Mouse (Mus musculus) midbrain, embryonic 11.5 days (tissue): ENCODE measurements at regions not wholly inside any gene's neighbourhood (a gene's known extent, or its start where the extent isn't known, plus 50 kb on each side); places are given as distances from the start of the nearest gene placed in this dataset.

Experiments
- ATAC-seq: fragments of 200-750 bp; cut with Nextera tagmentation; 2 replicates; pipeline ENCODE4 v1.8.0; 2017; ENCODE audit warnings: moderate TSS enrichment, moderate library complexity; ENCODE audit not compliant: low FRiP score
- DNase-seq: peaks from one replicate; pipeline ENCODE4 v3.0.0; 2015; ENCODE audit warnings: low spot score; ENCODE audit errors: missing footprints
- H3K27ac ChIP-seq: fragments of 300-500 bp; sonication (generic); 2 replicates; pipeline ENCODE4 v1.5.1; 2014; ENCODE audit warnings: low read depth, low read length
- H3K27me3 ChIP-seq: fragments of 300-500 bp; sonication (generic); 2 replicates; pipeline ENCODE4 v1.6.1; 2014; ENCODE audit warnings: mild to moderate bottlenecking, low read length, moderate library complexity, mixed read lengths; ENCODE audit not compliant: control insufficient read depth, insufficient read depth
- H3K36me3 ChIP-seq: fragments of 300-500 bp; sonication (generic); 2 replicates; pipeline ENCODE4 v1.6.1; 2014; ENCODE audit warnings: mild to moderate bottlenecking, low read length, moderate library complexity, mixed read lengths; ENCODE audit not compliant: control insufficient read depth, insufficient read depth
- H3K4me1 ChIP-seq: fragments of 300-500 bp; sonication (generic); 2 replicates; pipeline ENCODE4 v1.6.1; 2014; ENCODE audit warnings: low read length; ENCODE audit not compliant: control insufficient read depth, insufficient read depth
- H3K4me2 ChIP-seq: fragments of 300-500 bp; sonication (generic); 2 replicates; pipeline ENCODE4 v1.6.1; 2014; ENCODE audit warnings: mild to moderate bottlenecking, moderate library complexity
- H3K4me3 ChIP-seq: fragments of 300-500 bp; sonication (generic); 2 replicates; pipeline ENCODE4 v1.5.1; 2014; ENCODE audit warnings: low read depth, low read length
- H3K9ac ChIP-seq: fragments of 300-500 bp; sonication (generic); 2 replicates; pipeline ENCODE4 v1.6.1; 2014; ENCODE audit warnings: low read length
- H3K9me3 ChIP-seq: fragments of 300-500 bp; sonication (generic); 2 replicates; pipeline ENCODE4 v1.6.1; 2016; ENCODE audit warnings: low read length; ENCODE audit not compliant: control insufficient read depth
- WGBS: fragments of 180-500 bp; shearing (Covaris S2); extraction: QIAGEN DNeasy Blood & Tissue Kit; methylation state at CpG from one replicate; pipeline ENCODE4 v1.1.7; 2014; 5-methylcytosine and 5-hydroxymethylcytosine counted together

DNA sequence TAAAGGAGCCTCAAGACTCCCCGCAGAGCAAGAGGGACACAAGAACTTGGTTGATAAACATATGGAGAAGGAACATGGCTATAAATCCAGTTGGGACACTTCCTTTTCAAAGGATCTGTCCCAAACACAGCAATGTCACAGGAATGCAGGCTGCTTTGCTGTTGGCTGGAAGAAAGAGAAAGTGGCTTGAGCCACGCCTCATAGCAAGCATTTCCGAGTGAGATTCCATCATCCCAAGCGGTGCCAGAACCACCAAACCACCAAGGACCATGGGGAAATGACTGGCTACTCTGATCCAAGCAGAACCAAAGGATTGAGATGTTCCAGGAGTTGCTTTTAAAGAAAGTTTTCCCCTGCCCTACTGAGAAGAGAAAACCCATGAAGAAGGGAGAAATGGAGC, 314.8 kb downstream of the Sorl1 start:
- Histone ChIP-seq H3K4me2 (no peak overlapping the region), H3K9me3 (no peaks in the 10 kb centered on the region), H3K36me3 (no peaks in the 10 kb centered on the region), H3K4me1 (peaks cover 17% of the 10 kb centered on the region), H3K4me3 (no peak overlapping the region), H3K27ac (no peak overlapping the region), H3K9ac (no peak overlapping the region), H3K27me3 (no peaks in the 10 kb centered on the region)
- DNase-seq (no peak), ATAC-seq (no peak)
- WGBS, result 82% methylated on average over 4 of the region's 4 CpGs

DNA sequence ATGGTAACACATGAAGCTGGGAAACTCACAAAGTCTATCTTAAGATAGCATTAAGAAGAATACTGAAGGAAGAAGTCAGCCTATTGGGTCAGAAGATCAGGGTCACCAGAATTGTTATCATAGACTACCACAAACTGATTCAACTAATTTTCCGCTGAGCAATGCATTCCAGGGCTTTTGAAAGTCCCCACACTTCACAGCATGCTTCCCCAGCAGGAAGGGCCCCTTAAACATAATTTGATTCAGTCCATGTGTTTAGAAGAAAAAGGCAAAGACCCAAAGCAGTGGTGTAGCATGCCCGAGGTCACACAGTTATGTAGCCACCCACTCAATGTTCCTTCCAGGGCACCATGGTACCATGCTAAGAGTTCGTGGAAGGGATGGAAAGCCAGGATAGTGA, 315.3 kb downstream of the Sorl1 start:
- H3K4me3 ChIP-seq, result no peak overlapping the region
- no peaks in the 10 kb centered on the region for H3K36me3 ChIP-seq
- H3K4me1 ChIP-seq, result peaks cover 21% of the 10 kb centered on the region
- 47% methylated on average over 3 of the region's 3 CpGs for WGBS
- no peak for ATAC-seq
- H3K4me2 ChIP-seq, result no peak overlapping the region
- no peaks in the 10 kb centered on the region for H3K9me3 ChIP-seq
- no peak for DNase-seq
- H3K9ac ChIP-seq, result no peak overlapping the region
- no peaks in the 10 kb centered on the region for H3K27me3 ChIP-seq
- H3K27ac ChIP-seq, result no peak overlapping the region

DNA sequence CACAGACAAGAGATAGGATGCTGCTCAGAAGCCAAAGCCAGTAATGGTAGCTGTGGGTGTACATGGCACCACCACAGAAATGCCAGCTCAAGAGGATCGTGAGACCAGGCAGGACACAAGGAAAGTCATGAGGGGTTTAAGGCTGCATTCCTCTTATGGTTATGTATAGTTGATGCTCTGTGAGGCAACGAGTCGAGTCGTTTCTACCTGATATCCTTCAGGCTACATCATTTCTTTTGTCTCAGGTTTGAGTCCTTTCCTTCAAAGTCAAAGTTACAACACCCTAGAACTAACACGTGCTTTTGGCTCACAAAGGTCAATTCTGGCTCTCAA, 317.8 kb downstream of the Sorl1 start:
- Histone ChIP-seq H3K9me3 (no peaks in the 10 kb centered on the region), H3K36me3 (no peaks in the 10 kb centered on the region), H3K4me1 (peaks cover 23% of the 10 kb centered on the region), H3K4me3 (no peak overlapping the region), H3K27ac (peak overlapping the region; percentile 85), H3K9ac (peak overlapping the region; percentile 53), H3K4me2 (peak overlapping the region; percentile 38; the same call in 1 of the 2 replicates), H3K27me3 (no peaks in the 10 kb centered on the region)
- 76% methylated on average over 5 of the region's 5 CpGs for WGBS
- no peak for ATAC-seq
- peak; percentile 91 for DNase-seq

DNA sequence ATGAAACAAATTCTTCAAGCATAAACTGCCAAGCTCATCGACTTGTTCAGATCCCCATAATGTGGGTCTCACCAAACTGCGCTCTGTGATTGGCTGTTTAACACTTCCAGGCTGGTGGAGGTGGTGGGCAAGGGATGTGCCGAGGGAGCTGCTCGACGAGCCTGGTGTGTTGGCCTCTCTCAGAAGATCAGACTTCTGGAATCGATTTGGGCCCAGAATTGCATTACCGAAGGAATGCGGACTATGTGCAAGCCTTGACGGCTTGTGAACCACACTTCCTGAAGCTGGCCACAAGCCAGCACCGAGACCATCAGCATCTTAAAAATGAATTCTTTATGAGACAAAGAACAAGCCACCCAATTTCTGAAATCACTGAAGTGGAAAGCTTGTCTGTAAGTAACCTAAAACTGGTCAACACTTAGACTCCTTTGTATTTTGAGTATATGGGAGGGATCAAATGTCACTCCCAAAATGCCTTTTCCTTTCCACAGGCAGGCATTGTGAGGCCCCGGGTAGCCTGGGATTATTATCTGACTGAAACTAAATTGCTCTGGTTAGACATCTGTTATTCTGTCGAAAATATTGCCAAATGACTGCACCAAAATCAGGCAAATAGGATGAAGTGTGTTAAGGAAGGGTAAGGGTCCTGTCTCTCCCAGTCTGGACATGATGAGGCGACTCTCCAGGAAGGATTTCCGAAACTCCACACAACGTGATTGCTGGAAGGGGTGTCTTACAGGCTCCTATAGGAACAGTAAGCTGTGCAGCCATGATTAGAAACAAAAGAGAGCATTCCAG, 318.4 kb downstream of the Sorl1 start:
- 18% methylated on average over 15 of the region's 15 CpGs for WGBS
- Histone ChIP-seq H3K36me3 (no peaks in the 10 kb centered on the region), H3K4me3 (no peak overlapping the region; the same call in 1 of the 2 replicates), H3K9me3 (no peaks in the 10 kb centered on the region), H3K4me2 (peak overlapping the region; percentile 38), H3K9ac (peak overlapping the region; percentile 53), H3K27me3 (no peaks in the 10 kb centered on the region), H3K27ac (peak overlapping the region; percentile 85), H3K4me1 (peaks cover 23% of the 10 kb centered on the region)
- ATAC-seq (peak; percentile 86), DNase-seq (peak; percentile 98)

DNA sequence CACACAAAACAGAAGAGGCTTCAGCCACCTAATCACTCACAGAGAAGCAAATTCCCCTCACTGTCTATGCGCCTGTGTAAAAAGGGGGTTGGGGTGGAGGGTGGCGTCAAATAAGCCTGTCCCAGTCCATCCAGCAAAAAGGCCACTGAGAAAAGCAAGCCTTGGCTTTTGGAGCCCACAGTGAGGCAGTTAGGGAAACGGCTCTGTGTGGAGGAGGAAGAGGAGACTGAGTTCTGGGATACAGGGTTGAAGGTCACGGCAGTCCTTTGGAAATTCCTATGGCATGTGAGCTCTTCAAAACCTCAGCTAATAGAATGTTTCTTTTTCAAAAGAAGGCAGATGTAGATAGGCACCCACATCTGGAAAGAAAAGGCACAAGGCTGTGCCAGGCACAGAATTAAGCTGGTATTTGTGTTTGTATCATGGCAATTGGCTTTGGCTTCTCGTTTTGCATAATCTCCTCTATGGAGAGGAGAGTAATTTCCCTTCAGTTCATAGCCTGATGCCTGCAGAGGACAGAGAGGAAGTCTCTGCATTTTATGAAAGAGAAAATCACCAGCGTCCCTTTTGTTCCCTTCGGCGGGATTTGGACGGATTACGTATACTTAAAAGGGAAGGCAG, 319.3 kb downstream of the Sorl1 start:
- H3K36me3 ChIP-seq, result no peaks in the 10 kb centered on the region
- ATAC-seq (peak; percentile 88), DNase-seq (peak; percentile 95)
- H3K27ac ChIP-seq, result peak overlapping the region; percentile 89
- no peaks in the 10 kb centered on the region for H3K9me3 ChIP-seq
- H3K4me3 ChIP-seq, result no peak overlapping the region
- WGBS, result 4% methylated on average over 10 of the region's 10 CpGs
- H3K9ac ChIP-seq, result peak overlapping the region; percentile 41; the same call in 1 of the 2 replicates
- no peaks in the 10 kb centered on the region for H3K27me3 ChIP-seq
- peak overlapping the region; percentile 10 for H3K4me2 ChIP-seq
- peaks cover 23% of the 10 kb centered on the region for H3K4me1 ChIP-seq

DNA sequence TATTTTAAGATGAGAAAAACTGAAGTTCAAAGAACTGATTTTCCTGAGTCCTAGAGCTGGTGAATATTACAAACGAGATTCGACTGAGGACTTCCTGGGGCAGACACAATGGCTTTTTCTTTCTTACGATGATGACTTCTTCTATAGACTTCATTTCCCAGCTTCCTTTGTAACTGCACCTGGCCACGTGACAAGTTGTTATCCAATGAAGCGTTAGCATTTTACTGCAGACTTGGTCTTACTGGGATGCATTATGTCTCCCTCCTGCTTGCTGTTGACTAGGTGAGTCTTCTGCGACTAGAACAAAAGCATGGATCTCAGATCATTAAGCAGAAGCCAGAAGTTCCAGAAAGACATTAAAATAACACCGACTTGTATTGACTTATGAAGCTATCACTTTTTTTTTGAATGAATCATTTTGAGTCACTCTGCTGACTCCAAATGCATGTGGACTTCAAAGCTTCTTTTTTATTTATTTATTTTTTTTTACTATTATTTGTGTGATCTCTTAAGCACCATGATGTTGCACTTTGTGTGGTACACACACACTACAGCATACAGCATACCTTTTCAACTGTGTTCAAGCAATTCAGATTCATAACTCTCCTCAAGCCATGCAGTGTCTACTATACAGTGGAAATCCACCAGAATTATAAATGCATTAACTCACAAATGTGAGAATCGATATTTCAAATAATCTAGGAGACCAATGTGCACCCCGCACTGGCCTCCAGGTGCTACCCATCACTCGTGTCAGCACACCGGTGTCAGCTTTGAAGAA, 320.2 kb downstream of the Sorl1 start:
- no peak overlapping the region; the same call in 1 of the 2 replicates for H3K9ac ChIP-seq
- H3K27me3 ChIP-seq, result no peaks in the 10 kb centered on the region
- WGBS, result 56% methylated on average over 11 of the region's 11 CpGs
- H3K4me1 ChIP-seq, result peaks cover 23% of the 10 kb centered on the region
- H3K36me3 ChIP-seq, result no peaks in the 10 kb centered on the region
- no peak overlapping the region for H3K4me2 ChIP-seq
- H3K4me3 ChIP-seq, result no peak overlapping the region
- no peaks in the 10 kb centered on the region for H3K9me3 ChIP-seq
- ATAC-seq, result no peak
- DNase-seq, result peak; percentile 87
- H3K27ac ChIP-seq, result peak overlapping the region; percentile 89

DNA sequence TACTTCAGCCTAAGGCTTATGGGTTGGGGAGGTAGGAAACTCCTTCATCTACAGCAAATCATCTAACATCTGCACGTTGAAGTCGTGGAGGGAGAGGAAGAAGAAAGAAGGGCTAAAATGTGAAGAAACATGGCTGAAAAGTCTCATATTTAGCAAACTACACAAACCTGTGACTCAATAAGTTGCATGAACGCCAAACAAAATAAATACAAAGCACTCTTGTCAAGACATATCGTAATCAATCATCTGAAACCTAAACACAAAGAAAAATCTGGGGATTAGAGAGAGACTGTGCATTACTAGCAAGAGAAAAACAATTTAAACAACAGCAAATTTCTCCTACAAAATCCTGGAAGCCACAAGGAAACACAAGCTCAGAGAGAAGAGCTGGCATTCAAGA, 322.7 kb downstream of the Sorl1 start:
- H3K36me3 ChIP-seq, result no peaks in the 10 kb centered on the region
- no peaks in the 10 kb centered on the region for H3K9me3 ChIP-seq
- no peak for ATAC-seq
- peaks cover 23% of the 10 kb centered on the region for H3K4me1 ChIP-seq
- 95% methylated on average over 4 of the region's 4 CpGs for WGBS
- DNase-seq, result peak; percentile 64
- H3K9ac ChIP-seq, result no peak overlapping the region
- H3K4me2 ChIP-seq, result no peak overlapping the region
- no peaks in the 10 kb centered on the region for H3K27me3 ChIP-seq
- no peak overlapping the region for H3K4me3 ChIP-seq
- H3K27ac ChIP-seq, result no peak overlapping the region

DNA sequence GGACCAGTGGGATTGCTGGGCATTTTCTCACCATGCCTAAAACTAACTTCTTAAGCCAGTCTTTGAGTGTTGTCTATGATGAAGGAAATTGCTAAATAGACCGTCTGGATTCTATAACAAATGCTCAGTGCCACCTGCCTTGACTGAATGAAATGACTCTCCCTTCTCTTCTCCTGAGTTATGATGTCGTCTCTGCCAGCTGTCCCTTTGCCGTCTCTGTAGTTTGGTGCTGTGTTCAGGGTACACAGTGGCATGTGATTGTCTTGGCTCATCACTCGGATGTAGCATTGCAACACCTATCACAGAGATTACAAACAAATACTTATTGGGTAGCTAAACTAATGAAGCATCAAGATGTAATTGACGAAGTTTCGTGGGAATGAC, 331.3 kb downstream of the Sorl1 start:
- no peak overlapping the region for H3K27ac ChIP-seq

More for the DNA sequence above, 331.3 kb downstream of the Sorl1 start:
- Histone ChIP-seq H3K4me3 (no peak overlapping the region), H3K9me3 (no peaks in the 10 kb centered on the region), H3K4me2 (no peak overlapping the region), H3K9ac (no peak overlapping the region), H3K4me1 (no peaks in the 10 kb centered on the region), H3K27me3 (no peaks in the 10 kb centered on the region), H3K36me3 (no peaks in the 10 kb centered on the region)
- ATAC-seq, result no peak
- 83% methylated on average over 6 of the region's 6 CpGs for WGBS
- DNase-seq, result peak; percentile 66
